Mouse (Mus musculus) E14TG2a.4 (cell line): ENCODE data around the gene Lekr1.

Experiments used
- CTCF ChIP-seq: conservative IDR thresholded peaks from 2 replicates; pipeline ENCODE4 v1.5.1; 2014; ENCODE audit warnings: low read length
- POU5F1 ChIP-seq: IDR thresholded peaks from 2 replicates; pipeline ENCODE4 v1.6.1; 2014; ENCODE audit warnings: low read length, borderline replicate concordance

- TF ChIP-seq CTCF (no peak), POU5F1 (no peak)
These were observed 163.2 kb downstream of the Lekr1 start for GRCm38 (mm10) chr3:65829230-65829629.
